Mouse (Mus musculus): ENCODE results near the gene Thsd4. TPM values are rescaled to one million over a fixed set of nuclear protein-coding genes. Genes with fewer than 3 reads are reported as not detected.
A peak's percentile ranks its signal among the peaks of the same experiment; 100 is the strongest.
"Not testable (repeated sequence)": the region's sequence is repeated elsewhere in the genome, so short reads cannot be mapped to it uniquely, and the experiment has no call there.

Gene Thsd4
- polyA plus RNA-seq, 1 experiment from 2014 or later: 4.5 TPM

DNA sequence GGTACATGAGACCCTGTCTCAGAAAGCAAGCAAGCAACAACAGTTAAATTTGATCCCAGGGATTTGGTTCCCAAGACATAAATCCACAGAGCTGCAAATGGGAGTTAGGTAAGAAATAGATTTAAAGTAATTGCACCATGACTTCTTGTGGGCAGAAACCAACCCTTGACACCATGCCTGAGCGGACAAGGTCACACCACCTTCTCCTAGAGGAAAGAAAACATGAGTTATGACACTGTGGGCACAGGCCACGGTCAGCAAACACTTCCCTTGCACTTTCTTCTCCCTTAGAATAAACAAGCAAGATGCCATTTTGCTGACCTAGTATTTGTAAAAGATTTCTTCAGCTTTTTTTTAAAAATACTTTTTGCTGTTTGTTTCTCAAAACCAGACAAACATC lies 334.4 kb downstream of the Thsd4 start:
- Histone ChIP-seq H3K36me3 (ENCODE audit: control insufficient read depth, insufficient read depth, low read length) (no peaks in the 10 kb centered on the region), H3K27me3 (replicated peaks; ENCODE audit: control insufficient read depth, insufficient read depth, low read length) (no peaks in the 10 kb centered on the region), H3K9ac (ENCODE audit: low read depth, low read length) (no peak overlapping the region), H3K4me3 (ENCODE audit: low read length) (no peak overlapping the region), H3K27ac (ENCODE audit: low read depth, low read length) (no peak overlapping the region), H3K4me2 (ENCODE audit: low read length) (no peak overlapping the region), H3K4me1 (ENCODE audit: control insufficient read depth, insufficient read depth, low read depth, low read length) (no peaks in the 10 kb centered on the region), H3K9me3 (ENCODE audit: control insufficient read depth, low read length) (no peaks in the 10 kb centered on the region)
- ATAC-seq: no peak
- 78% methylated on average over 2 of the region's 2 CpGs for WGBS

DNA sequence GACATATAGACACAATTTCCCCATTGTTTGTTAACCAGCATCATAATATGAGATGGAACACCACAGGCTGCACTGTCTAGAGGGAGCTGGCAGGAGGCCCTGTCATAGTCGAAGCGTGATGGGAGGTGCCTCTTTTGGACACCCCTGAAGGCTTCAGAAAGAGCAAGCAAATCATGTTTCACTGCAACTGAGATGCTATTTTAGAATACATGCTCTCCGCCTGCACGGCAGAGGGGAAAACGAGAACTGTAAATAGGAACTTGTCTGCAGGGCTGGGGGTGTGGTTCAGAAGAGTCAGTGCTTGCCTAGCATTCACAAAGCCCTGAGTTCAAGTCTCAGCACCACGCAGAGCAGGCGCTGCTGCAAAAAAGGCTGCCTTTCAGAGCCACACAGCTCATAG lies 334.9 kb downstream of the Thsd4 start:
- 83% methylated on average over 7 of the region's 7 CpGs for WGBS
- H3K9ac ChIP-seq (ENCODE audit: low read depth, low read length): no peak overlapping the region
- H3K4me3 ChIP-seq (ENCODE audit: low read length): no peak overlapping the region
- H3K4me2 ChIP-seq (ENCODE audit: low read length): no peak overlapping the region
- H3K27me3 ChIP-seq (replicated peaks; ENCODE audit: control insufficient read depth, insufficient read depth, low read length): no peaks in the 10 kb centered on the region
- H3K4me1 ChIP-seq (ENCODE audit: control insufficient read depth, insufficient read depth, low read depth, low read length): no peaks in the 10 kb centered on the region
- no peak for ATAC-seq
- no peaks in the 10 kb centered on the region for H3K36me3 ChIP-seq (ENCODE audit: control insufficient read depth, insufficient read depth, low read length)
- no peaks in the 10 kb centered on the region for H3K9me3 ChIP-seq (ENCODE audit: control insufficient read depth, low read length)
- H3K27ac ChIP-seq (ENCODE audit: low read depth, low read length): no peak overlapping the region

DNA sequence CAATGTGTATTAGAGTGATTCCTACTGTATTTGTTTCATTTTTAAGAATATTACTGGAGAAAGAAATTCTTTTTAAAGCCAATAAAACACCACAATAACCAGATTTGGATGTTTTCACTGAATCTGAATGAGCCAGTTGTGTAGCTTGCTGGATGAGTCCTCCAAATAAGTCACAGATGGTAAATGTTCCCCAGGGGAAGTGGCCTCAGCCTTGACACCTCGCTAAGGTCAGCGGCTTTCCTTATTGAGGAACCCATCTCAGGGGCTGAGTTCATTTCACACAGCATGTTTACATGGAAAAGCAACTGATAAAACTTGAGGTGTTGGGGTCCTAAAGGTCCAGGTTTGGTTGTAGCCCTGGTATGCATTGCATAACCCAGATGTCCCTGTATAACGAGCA lies 337.8 kb downstream of the Thsd4 start:
- Histone ChIP-seq H3K9me3 (ENCODE audit: control insufficient read depth, low read length) (no peaks in the 10 kb centered on the region), H3K27ac (ENCODE audit: low read depth, low read length) (no peak overlapping the region), H3K36me3 (ENCODE audit: control insufficient read depth, insufficient read depth, low read length) (no peaks in the 10 kb centered on the region), H3K4me2 (ENCODE audit: low read length) (no peak overlapping the region), H3K4me1 (ENCODE audit: control insufficient read depth, insufficient read depth, low read depth, low read length) (no peaks in the 10 kb centered on the region), H3K9ac (ENCODE audit: low read depth, low read length) (no peak overlapping the region), H3K27me3 (replicated peaks; ENCODE audit: control insufficient read depth, insufficient read depth, low read length) (no peaks in the 10 kb centered on the region), H3K4me3 (ENCODE audit: low read length) (no peak overlapping the region)
- WGBS: 71% methylated on average over 3 of the region's 3 CpGs
- no peak for ATAC-seq

DNA sequence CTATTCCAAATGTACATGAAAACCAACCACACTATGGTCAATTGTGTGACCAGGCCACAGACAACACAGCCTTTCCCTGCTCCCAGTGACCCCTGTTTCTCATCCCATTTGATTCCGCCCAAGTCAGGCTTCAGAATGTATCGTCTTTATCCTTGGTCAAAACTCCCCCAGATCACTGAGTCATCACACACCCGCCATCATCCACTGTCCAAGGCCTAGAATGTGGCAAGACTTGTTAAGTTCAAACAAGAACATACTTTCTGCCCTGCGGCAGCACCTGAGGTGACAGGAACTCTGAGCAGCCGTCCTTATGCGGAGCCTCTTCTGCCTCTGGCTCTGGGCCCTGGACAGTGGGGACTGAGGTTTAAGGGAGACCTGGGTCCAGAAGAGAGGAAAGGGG lies 339.5 kb downstream of the Thsd4 start:
- Histone ChIP-seq H3K9me3 (ENCODE audit: control insufficient read depth, low read length) (no peaks in the 10 kb centered on the region), H3K27ac (ENCODE audit: low read depth, low read length) (no peak overlapping the region), H3K36me3 (ENCODE audit: control insufficient read depth, insufficient read depth, low read length) (no peaks in the 10 kb centered on the region), H3K4me1 (ENCODE audit: control insufficient read depth, insufficient read depth, low read depth, low read length) (no peaks in the 10 kb centered on the region), H3K9ac (ENCODE audit: low read depth, low read length) (no peak overlapping the region), H3K4me2 (ENCODE audit: low read length) (no peak overlapping the region), H3K4me3 (ENCODE audit: low read length) (no peak overlapping the region), H3K27me3 (replicated peaks; ENCODE audit: control insufficient read depth, insufficient read depth, low read length) (no peaks in the 10 kb centered on the region)
- 89% methylated on average over 6 of the region's 6 CpGs for WGBS
- no peak for ATAC-seq

DNA sequence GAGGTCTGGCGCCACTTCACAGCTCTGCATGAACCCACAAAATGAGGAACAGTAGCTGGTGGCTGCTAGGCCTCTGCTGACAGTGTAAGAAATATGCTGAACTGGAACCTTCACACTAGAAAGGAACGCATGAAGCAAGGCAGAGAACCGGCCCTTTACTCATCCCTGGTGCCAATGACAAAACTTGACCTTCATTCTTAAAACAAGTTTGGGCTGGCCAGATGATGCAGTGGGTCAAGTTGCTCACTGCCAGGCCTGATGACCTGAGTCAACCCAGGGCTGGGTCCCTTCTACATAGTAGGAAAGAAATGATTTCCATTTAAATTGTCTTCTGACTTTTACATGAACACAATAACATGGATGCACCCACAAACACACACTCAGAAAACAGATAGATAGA lies 340.9 kb downstream of the Thsd4 start:
- Histone ChIP-seq H3K4me3 (ENCODE audit: low read length) (no peak overlapping the region), H3K9ac (ENCODE audit: low read depth, low read length) (no peak overlapping the region), H3K4me1 (ENCODE audit: control insufficient read depth, insufficient read depth, low read depth, low read length) (no peaks in the 10 kb centered on the region), H3K9me3 (ENCODE audit: control insufficient read depth, low read length) (no peaks in the 10 kb centered on the region), H3K27me3 (replicated peaks; ENCODE audit: control insufficient read depth, insufficient read depth, low read length) (no peaks in the 10 kb centered on the region), H3K27ac (ENCODE audit: low read depth, low read length) (no peak overlapping the region), H3K36me3 (ENCODE audit: control insufficient read depth, insufficient read depth, low read length) (no peaks in the 10 kb centered on the region), H3K4me2 (ENCODE audit: low read length) (no peak overlapping the region)
- no peak for ATAC-seq
- 96% methylated on average over 3 of the region's 3 CpGs for WGBS

DNA sequence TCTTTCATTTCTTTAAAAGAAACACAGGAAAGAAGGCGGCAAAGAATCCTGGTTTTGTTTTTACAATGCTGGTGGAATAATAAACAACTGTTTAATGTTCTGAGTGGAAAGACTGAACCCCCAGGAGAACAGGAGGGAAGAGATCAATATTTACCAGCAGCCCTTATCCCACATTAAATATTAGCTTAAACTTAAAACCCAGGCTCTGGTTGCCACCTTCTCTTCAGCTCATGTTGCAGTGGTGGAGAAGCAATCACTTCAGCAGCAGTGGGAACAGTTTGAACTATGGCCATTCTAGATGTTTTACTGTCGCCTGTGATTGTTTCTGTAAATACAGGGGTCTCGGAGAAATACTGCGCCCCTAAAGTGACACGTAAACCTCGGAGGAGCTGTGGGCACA lies 341.7 kb downstream of the Thsd4 start:
- 72% methylated on average over 6 of the region's 6 CpGs for WGBS
- H3K27me3 ChIP-seq (replicated peaks; ENCODE audit: control insufficient read depth, insufficient read depth, low read length): no peaks in the 10 kb centered on the region
- no peak for ATAC-seq
- no peaks in the 10 kb centered on the region for H3K36me3 ChIP-seq (ENCODE audit: control insufficient read depth, insufficient read depth, low read length)
- H3K27ac ChIP-seq (ENCODE audit: low read depth, low read length): no peak overlapping the region
- H3K4me3 ChIP-seq (ENCODE audit: low read length): no peak overlapping the region
- H3K4me2 ChIP-seq (ENCODE audit: low read length): no peak overlapping the region
- no peaks in the 10 kb centered on the region for H3K9me3 ChIP-seq (ENCODE audit: control insufficient read depth, low read length)
- no peaks in the 10 kb centered on the region for H3K4me1 ChIP-seq (ENCODE audit: control insufficient read depth, insufficient read depth, low read depth, low read length)
- H3K9ac ChIP-seq (ENCODE audit: low read depth, low read length): no peak overlapping the region

DNA sequence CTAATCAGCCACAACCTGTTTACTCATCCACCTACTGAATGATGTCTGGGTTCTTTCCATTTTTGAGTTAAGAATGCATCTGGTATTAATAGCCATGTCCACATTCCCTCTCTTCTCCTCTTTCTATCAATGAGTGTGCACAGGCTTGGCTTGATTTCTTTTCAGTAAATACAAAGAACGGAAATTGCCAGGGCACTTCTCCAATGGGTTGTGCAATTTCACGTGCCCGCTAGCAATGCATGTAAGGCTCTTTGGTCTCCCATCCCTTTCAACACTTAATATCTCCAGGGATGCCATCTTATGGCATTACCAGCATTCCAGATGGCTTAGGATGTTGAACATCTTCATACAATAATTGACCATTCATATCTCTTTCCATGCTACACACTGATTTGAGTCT lies 345.5 kb downstream of the Thsd4 start:
- Histone ChIP-seq H3K4me1 (ENCODE audit: control insufficient read depth, insufficient read depth, low read depth, low read length) (no peaks in the 10 kb centered on the region; the same call in 1 of the 2 replicates), H3K4me2 (ENCODE audit: low read length) (no peak overlapping the region), H3K9me3 (ENCODE audit: control insufficient read depth, low read length) (no peaks in the 10 kb centered on the region), H3K27me3 (replicated peaks; ENCODE audit: control insufficient read depth, insufficient read depth, low read length) (no peaks in the 10 kb centered on the region), H3K27ac (ENCODE audit: low read depth, low read length) (no peak overlapping the region), H3K36me3 (ENCODE audit: control insufficient read depth, insufficient read depth, low read length) (no peaks in the 10 kb centered on the region), H3K4me3 (ENCODE audit: low read length) (no peak overlapping the region), H3K9ac (ENCODE audit: low read depth, low read length) (no peak overlapping the region)
- ATAC-seq: no peak
- WGBS: 89% methylated on average over 3 of the region's 3 CpGs

DNA sequence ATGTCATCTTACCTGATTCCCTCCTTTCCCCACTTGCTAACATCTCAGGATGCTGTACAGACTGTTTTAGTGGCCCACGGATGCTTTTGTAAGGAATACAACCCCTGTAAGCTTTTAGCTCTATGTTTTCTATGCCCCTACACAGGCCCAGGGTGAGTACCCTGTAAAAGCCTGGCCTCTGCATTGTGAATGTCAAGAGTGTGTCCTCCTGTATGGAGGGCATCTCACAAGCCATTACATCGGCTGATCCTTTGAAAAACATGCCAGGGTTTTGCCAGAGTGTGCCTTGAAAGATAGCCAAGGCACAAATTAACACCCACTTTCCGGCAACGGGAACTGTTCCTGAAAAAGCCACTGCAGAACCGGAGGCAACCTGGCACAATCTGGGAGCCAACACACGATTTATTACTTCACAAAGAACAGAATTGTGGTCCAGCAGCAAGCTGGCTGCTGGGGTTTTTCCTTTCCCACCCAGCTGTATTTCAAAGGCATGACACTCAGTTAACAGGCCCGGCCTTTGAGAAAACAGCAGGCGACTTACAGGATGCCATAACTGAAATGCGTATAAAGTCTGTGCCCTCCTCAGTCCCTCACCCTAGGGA lies 349.3 kb downstream of the Thsd4 start:
- H3K4me2 ChIP-seq (ENCODE audit: low read length); H3K27me3 ChIP-seq (replicated peaks; ENCODE audit: control insufficient read depth, insufficient read depth, low read length); H3K4me3 ChIP-seq (ENCODE audit: low read length); H3K9ac ChIP-seq (ENCODE audit: low read depth, low read length); ATAC-seq; H3K27ac ChIP-seq (ENCODE audit: low read depth, low read length); H3K36me3 ChIP-seq (ENCODE audit: control insufficient read depth, insufficient read depth, low read length); H3K4me1 ChIP-seq (ENCODE audit: control insufficient read depth, insufficient read depth, low read depth, low read length); H3K9me3 ChIP-seq (ENCODE audit: control insufficient read depth, low read length): not testable (repeated sequence)
- WGBS: 41% methylated on average over 8 of the region's 9 CpGs

DNA sequence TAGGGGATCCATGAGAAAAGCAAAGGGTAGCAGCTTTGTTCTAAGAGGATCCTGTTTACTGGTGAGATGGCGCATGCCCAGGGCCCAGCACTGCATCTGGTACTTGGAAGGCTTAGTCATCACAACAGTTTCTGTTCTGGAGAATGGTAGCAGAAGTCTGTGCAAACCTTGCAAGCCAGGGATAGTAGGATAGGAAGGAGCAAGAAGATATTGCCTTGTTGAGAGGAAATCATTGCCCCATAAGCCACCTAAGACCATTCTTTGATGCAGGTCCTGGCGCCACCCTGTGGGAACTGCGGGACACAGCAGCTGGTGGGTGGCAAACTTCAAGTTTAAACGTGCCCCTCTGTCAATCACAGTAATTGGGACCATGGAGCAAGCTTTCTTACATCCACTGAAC lies 354.9 kb downstream of the Thsd4 start:
- Histone ChIP-seq H3K27ac (ENCODE audit: low read depth, low read length) (no peak overlapping the region), H3K36me3 (ENCODE audit: control insufficient read depth, insufficient read depth, low read length) (no peaks in the 10 kb centered on the region), H3K9ac (ENCODE audit: low read depth, low read length) (no peak overlapping the region), H3K4me1 (ENCODE audit: control insufficient read depth, insufficient read depth, low read depth, low read length) (no peaks in the 10 kb centered on the region), H3K9me3 (ENCODE audit: control insufficient read depth, low read length) (no peaks in the 10 kb centered on the region), H3K27me3 (replicated peaks; ENCODE audit: control insufficient read depth, insufficient read depth, low read length) (no peaks in the 10 kb centered on the region), H3K4me3 (ENCODE audit: low read length) (no peak overlapping the region), H3K4me2 (ENCODE audit: low read length) (no peak overlapping the region)
- WGBS: 76% methylated on average over 4 of the region's 4 CpGs
- no peak for ATAC-seq

DNA sequence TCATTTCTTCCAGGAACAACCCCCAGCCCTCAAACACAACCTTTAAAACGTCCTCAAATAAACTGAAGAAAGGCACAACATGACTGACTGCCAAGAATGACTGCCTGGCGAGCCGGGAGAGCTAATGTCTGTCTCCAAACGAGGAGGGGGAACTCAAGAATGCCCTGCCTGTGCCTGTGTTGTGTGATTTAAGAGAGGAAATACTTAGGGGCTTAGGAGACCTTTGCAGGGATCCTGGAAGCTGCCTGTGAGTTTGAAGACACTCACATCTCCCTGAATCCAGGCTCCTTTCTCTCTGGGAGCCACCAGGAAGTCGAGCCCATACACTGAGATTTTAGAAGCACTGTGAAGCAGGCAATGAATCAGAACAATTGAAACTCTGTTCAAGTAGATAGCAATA lies 361.0 kb downstream of the Thsd4 start:
- peaks cover 7% of the 10 kb centered on the region for H3K4me1 ChIP-seq (ENCODE audit: control insufficient read depth, insufficient read depth, low read depth, low read length)
- no peak overlapping the region for H3K4me3 ChIP-seq (ENCODE audit: low read length)
- 0 out of 2 replicates have a peak overlapping the region, but pooled peaks have one; percentile 19 for H3K9ac ChIP-seq (ENCODE audit: low read depth, low read length)
- ATAC-seq: no peak
- H3K9me3 ChIP-seq (ENCODE audit: control insufficient read depth, low read length): no peaks in the 10 kb centered on the region
- peak overlapping the region; percentile 32 for H3K27ac ChIP-seq (ENCODE audit: low read depth, low read length)
- H3K36me3 ChIP-seq (ENCODE audit: control insufficient read depth, insufficient read depth, low read length): no peaks in the 10 kb centered on the region
- H3K27me3 ChIP-seq (replicated peaks; ENCODE audit: control insufficient read depth, insufficient read depth, low read length): no peaks in the 10 kb centered on the region
- H3K4me2 ChIP-seq (ENCODE audit: low read length): no peak overlapping the region
- WGBS: 18% methylated on average over 5 of the region's 5 CpGs
